Mouse (Mus musculus): Measurements from ENCODE around the gene Il18r1. TPM values are rescaled to one million over a fixed set of nuclear protein-coding genes. Genes with fewer than 3 reads are reported as not detected.
A peak's percentile ranks its signal among the peaks of the same experiment; 100 is the strongest.

The Il18r1 gene
- total RNA-seq, 2 experiments from 2014 or later, result 0.07 to 0.54 TPM

DNA sequence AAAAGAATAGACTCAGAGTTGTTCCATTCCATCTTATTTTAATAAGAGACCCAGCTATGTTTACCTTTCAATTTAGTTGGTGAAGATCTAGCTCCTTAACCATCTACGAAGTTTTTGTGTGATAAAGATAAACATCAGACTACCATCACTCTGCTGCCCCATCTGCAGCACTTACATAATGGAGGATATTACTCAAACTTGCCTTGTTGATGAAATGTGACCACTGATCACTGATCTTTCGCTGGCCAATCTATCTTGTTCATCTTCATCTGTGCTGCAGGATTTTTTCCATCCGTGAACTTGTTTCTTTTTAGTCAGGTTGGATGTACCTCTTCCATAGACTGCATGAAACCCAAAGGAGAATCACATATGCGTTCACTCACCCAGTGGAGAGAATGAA lies 29.2 kb downstream of the Il18r1 start:
- DNase-seq (ENCODE audit: low spot score in 2 of 2), result no peak

DNA sequence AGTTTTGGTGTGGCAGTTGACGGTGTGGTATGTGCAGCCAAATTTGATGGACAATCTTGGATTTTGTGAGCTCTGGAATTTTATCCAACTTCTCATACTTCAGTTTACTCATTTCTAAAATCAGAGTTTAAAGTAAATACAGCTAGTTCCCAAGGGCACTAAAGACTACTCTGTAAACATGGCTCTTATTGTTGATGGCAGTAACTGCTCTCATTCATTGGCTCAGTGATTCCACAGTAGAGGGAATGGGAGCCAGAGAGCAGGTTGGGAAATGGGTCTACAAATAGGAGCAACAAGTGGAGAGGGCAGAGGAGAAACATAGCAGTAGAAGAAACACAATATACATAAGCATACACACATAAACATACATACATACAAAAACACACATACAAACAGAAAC lies 34.4 kb downstream of the Il18r1 start:
- DNase-seq (ENCODE audit: low spot score in 2 of 2), result no peak

DNA sequence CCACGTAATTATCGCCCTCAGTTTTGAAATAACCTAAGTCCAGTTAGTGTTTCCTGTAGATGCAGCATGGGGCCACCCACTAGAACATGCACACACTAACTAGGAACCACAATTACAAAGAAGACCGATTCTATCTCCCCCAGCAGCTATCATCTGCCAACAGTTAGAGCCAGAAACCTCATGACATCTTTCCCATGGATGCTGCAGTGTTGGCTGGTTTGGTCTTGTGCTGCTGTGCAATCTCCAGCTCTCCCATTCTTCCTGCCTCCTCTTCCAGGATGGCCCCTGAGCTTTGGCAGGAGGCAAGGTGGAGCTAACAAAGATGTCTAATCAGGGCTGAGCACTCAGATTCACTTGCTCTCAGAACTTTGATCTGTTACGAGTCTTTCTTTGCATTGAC lies 35.8 kb downstream of the Il18r1 start:
- no peak for DNase-seq (ENCODE audit: low spot score in 2 of 2)

DNA sequence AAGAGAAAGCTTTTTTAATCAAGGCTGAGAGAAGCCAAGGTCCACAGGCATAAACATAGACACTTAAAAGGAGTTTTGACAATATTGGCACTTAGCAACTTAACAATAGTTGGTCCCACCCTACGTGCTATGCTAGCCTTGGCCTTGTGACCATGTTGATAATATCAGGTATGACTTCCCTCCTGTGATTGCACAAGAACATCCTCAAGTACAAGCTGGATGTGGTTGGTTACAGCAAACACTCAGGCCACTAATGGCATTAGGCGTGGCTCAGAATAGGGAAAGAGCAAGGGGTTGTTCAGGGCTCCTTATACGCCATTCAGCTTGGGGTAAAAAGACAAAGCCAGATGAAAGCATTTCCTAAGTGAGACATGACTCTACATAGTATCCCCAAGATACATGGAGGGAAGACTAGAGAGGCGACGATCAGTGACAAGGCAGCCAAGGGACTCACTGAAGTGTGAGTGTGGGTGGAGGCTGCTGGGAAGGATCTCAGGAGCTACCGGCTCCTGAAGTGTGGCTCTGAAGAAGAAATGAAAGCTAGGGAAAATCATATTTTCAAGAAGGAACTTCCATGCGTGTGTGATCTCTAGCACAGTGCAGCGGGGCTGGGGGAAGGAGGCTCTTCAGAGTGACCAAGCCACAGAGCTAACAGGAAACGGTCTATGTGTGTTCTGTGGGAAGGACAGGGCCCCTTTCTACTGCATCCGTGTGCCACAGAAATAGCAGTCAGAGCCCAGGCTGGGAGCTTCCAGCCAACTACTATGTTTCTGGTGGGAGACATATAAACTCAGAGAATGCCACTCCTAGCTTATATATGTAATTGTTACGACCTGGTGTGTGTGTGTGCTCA lies 36.4 kb downstream of the Il18r1 start:
- DNase-seq (ENCODE audit: low spot score in 2 of 2), result no peak

DNA sequence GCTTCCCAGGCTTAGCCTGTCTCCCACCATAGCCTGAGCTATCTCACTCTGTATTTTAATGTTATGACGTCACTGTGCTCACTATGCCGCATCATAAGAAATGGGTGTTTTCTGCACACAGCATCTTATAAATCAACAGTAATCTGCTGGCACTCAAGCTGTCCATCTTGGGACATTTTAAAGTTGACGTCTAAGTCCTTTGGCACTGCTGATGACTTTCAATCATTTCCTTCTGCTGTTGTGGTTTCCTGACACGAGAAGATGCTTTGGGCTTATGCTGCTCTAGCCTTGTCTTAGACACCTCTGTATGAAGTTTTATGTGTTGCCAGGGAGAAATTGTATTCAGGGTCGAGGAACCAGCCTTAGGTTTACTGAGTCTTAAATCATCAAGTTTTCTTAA lies 39.2 kb downstream of the Il18r1 start:
- no peak for DNase-seq (ENCODE audit: low spot score in 2 of 2)

DNA sequence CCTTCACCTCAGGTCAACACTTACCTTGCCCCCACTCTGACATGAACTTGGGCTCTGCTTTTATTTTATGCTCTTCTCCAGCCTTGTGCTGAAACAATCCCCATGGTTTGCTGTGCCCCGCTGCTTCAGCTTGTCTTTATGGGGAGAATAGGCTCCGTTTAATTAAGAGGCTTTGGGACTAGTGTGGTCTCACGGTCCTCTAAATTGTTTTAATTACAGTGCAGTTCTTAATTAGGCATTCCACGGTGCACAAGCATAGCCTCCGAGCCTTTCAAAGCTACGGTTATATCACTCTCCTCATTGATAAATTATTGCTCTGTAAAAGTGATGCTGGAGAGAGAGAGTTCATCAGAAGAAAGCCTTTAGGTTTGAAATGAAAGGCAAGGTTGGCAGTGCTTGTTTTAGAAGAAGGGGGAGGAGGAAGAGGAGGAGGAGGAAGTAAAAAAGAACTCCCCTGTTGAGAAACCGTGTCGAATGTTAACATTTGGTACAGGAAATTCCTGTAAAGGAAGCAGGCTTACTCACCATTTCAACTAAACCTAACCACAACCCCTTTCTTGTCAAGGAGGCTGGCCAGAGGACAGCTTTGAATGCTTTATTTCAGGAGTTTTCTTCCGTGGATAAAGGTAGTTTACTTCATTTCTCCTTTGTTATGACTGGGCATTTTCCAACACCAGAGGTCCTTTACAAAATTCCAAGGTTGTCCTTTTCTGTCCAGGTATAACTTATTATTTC lies 49.7 kb downstream of the Il18r1 start, which contains the start of gene Il18rap:
Il18rap (plus strand) TSS at position 512 of the 735 bp plus-strand sequence.
- DNase-seq (ENCODE audit: low spot score in 2 of 2), result no peak

DNA sequence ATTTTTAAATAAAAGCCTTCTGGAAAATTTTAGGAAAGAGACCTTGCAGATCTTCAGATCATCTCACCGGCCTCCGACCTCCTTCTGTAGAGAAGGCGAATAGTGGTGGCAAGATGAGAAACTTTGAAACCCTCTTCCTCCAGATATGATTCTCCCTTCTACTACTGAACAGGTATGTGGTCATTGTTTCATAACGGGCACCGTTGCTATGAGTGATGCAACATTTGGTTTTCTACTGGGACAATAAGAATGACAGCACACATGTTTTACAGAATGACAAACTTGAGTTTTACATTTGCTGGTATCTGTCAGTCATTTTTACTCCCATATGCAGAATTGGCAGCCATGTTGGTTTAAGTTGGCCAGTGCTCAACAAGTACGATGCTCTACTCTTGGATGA lies 51.0 kb downstream of the Il18r1 start:
- DNase-seq (ENCODE audit: low spot score in 2 of 2), result no peak

DNA sequence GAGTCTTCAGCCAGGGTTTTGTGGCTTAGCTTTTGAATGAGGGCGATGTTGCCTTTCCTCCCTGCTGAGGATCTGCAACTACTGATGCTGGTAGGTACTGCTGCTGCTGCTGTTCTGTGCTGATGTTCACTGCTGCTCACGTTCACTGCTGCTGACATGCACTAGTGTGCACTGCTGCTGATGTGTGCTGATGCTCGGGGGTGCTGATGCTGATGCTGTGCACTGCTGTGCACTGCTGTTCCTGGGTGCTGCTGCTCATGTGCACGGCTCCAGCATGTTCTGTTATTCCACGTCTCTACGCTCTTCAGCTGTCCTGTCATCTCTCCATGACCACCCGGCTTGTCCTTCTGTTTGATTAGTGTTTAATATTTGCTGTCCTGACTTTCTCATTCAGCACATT lies 57.6 kb downstream of the Il18r1 start:
- no peak for DNase-seq (ENCODE audit: low spot score in 2 of 2)

DNA sequence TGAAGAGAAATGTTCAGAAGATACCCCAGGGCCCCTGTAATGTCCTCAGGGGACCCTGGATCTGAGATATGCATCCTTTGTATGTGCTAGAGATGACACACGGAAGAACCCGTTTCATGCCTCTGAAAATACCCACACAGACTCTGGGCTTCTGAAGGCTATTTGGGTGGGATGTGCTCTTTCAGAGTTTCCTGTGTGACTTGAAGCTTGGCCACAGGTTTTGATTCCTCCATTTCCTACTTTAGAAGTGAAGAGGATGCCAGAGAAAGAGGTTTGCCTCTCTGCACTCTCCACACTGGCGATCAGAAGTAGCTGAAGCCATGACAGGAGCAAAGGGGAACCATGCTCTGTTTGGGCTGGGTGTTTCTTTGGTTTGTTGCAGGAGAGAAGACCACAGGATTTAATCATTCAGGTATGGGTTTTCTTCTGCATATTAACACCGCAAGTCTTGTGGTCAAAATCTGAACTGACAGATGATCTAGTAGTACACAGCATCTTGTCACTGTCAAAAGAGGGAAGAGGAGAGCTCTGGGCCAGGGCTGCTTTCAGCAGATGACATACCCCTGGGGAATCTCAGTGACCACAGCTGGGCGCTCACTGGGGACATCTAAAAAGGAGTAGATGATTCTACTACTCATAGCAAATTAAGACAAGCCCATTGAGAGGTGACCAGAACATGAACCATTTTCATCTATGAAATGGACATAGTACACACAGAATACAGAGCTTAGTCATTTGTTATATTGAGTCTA lies 58.8 kb downstream of the Il18r1 start:
- no peak for DNase-seq (ENCODE audit: low spot score in 2 of 2)

DNA sequence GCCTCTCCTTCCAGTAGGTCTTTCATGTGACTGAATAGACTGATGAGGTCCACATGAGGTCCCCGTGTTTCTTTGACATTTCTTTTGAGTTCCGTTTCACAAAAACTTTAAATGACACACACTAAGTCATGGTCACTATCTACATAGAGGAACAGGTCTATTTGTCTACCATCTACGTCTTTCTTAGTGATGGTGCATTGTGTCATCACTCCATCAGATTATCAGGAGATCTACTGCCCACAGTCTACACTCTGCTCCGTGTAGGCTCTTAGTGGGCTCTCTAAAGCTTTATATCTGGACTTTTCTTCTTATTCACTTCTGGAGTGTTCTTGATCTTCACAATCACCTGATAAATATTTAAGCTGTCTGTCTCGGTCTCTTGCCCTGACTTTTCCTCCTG lies 63.9 kb downstream of the Il18r1 start:
- no peak for DNase-seq (ENCODE audit: low spot score in 2 of 2)

DNA sequence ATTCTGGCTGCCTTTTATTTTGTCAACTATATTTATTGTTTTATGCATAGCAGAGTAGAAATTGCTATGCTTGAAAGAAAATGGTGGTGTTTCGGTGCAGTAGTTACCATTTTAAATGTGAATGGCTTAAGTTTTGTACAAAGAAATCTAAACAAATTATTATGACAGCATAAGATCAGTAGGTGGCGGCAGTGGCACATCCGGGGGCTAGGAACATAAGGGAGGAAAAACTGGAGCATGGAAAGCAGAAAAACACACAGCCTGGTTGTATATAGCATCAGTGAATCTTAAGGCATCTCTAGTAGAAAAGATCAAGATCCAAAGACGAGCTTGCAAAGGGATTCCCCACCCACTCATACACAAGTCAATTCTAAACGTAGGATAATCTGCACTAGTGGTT lies 72.2 kb downstream of the Il18r1 start:
- no peak for DNase-seq (ENCODE audit: low spot score in 2 of 2)

DNA sequence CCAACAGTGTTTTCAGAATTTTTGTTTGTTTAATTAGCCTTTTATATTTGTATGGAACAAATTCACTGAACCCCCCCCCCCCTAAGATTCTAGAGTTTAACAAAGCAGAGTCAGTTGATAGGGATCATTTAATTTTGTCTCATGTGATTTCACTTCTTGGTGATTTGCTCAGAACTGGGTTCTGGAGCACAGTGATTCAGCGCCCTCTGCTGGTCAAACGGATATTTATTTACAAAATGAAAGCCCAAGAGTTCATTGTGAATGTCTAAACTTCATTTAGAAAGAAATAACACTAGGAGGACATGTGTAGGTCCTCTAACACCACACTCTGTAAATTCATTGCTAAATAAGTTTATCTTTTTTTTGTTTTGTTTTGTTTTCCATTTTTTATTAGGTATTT lies 79.3 kb downstream of the Il18r1 start:
- peak; percentile 38 to 47 for DNase-seq (ENCODE audit: low spot score in 2 of 2)

DNA sequence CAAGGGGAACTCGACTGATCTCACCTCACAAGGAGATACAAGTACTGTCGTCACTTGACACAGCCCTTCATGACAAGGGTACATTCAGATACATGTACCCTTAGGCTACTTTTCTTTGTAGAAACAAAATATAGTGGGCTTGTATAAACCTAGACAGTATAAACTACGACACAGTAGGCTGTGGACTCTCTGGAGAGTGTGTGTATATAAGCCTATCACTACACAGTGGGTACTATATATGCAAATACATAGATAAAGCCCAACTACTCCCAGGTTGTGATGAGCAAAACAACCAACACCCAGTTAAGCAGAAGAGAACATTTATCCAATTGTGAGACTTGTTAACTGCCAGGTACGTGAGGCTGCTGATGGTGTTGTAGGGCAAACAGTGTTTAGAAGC lies 81.3 kb downstream of the Il18r1 start:
- no peak for DNase-seq (ENCODE audit: low spot score in 2 of 2)

DNA sequence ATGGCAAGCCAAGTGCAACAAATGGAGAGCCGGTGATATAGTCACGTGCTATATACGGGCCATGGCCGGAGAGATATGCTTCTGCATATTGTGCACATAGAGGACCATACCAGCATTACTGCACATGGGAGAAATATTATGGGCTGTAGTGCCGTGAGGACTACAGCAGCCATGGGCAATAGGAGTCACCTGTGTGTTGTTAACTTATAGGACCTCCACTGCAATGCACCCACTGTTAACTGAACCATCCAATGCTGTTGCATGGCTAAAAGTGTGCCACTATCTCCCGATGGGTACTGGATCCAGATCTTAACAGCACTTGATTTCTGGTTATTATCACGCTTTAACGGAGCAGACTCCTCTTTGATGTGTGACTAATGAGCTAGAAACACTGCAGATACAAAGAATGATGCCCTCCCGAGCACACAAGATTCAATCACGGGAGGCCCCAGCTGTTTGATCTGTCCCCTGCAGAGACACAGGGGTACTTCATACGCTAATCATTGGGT lies 81.8 kb downstream of the Il18r1 start:
- DNase-seq (ENCODE audit: low spot score in 2 of 2), result no peak

DNA sequence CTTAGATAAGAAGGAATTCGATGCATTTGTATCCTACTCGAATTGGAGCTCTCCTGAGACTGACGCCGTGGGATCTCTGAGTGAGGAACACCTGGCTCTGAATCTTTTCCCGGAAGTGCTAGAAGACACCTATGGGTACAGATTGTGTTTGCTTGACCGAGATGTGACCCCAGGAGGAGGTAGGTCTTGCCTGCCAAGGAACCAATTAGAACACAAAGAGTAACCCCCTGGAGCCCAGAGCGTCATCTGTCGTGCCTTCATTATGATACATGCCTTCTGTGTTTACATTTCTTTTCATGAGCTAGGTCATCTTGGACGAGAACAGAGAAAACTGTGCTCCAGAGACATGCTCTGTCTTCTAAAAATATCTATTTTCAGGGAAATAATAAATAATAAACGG lies 82.4 kb downstream of the Il18r1 start:
- DNase-seq (ENCODE audit: low spot score in 2 of 2), result no peak

Other genes starting within 250 kb of the Il18r1 start
- 1 to 10 TPM; 3.6 to 4.3 TPM for gene Il1r1, start 240.5 kb upstream of the Il18r1 start, total RNA-seq (2021)
- gene Il1rl2, start 140.9 kb upstream of the Il18r1 start, total RNA-seq (2021), result 1 to 10 TPM; 1.0 to 1.3 TPM
- 1 to 10 TPM in 1 of 2 experiments, under 1 TPM in 1; 0.40 to 1.1 TPM for gene Il1rl1, start 36.0 kb upstream of the Il18r1 start, total RNA-seq (2021)
- under 1 TPM; 0.10 to 0.17 TPM for gene Il18rap, start 49.8 kb downstream of the Il18r1 start, total RNA-seq (2021)
- gene Slc9a4, start 114.5 kb downstream of the Il18r1 start, total RNA-seq (2021), result not detected
- gene Slc9a2, start 215.0 kb downstream of the Il18r1 start, total RNA-seq (2021), result under 1 TPM; 0.16 to 0.27 TPM